Mouse (Mus musculus): ENCODE measurements around the gene 4931429L15Rik. TPM values are rescaled to one million over a fixed set of nuclear protein-coding genes. Genes with fewer than 3 reads are reported as not detected.

Gene 4931429L15Rik
- polyA plus RNA-seq (2021; fragmentation: Nextera tagmentation) = 0.06 and 0.09 TPM in 2 replicates
- long read RNA-seq, experiment 1 = 0 reads
- long read RNA-seq, experiment 2 = 0 reads

DNA sequence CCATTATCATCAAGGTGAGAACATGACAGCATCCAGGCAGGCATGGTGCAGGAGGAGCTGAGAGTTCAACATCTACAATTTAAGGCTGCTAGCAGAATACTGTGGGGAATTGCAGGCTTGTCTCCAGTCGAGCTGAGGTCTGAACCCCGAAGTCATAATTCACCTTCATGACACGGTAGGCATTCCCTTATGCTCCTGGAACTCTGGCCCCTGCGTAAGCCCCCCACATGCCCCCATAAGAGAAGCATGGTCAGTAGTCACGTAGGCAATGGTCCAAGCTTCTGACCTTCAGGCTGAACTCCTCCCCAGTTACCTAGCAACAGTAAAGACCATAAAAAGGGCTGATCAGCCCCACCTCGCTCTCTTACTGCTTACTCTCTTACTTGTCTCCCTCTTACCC, at the start of gene 4931429L15Rik:
TSS of gene 4931429L15Rik (minus strand) at position 101 of the 400 bp plus-strand sequence.

DNA sequence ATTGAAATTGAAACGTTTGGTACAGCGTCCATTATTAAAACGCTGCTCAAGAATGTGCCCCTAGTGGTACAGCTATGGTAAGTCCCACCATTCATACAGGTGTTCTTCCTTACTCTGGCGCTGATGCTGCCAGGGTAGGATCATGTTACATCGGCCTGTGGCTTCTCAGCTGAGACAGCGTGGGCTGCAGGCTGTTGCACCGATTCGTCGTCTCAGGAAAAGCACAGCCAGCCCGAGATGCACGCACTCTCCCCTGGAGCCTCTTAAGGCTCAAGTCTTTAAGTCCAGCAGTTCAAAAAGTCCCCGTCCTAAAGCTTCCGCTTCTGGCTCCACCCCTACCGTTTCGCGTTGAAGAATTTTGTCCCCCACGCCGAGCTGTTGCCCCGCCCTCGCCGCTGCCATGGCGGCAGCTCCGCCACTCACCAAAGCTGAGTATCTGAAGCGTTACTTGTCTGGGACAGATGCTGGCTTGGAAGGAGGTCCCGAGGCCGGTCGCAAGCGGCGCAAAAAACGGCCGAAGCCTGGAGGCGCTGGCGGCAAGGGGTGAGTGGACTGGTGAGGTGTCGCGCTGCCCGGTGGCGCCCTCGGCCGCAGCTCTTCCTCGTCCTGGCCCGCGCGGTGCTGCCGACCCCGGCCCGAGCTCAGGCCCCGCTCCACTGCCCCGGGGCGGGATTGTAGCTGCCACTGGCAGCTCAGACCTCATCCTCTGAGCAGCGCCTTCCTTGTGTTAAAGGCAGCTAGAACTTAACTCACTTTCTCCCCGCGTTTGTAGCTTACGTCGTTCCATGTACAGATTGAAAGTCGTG, 37.0 kb downstream of the 4931429L15Rik start, which contains the start of gene Bud13:
TSS of gene Bud13 (plus strand) at position 378 of the 806 bp plus-strand sequence.

DNA sequence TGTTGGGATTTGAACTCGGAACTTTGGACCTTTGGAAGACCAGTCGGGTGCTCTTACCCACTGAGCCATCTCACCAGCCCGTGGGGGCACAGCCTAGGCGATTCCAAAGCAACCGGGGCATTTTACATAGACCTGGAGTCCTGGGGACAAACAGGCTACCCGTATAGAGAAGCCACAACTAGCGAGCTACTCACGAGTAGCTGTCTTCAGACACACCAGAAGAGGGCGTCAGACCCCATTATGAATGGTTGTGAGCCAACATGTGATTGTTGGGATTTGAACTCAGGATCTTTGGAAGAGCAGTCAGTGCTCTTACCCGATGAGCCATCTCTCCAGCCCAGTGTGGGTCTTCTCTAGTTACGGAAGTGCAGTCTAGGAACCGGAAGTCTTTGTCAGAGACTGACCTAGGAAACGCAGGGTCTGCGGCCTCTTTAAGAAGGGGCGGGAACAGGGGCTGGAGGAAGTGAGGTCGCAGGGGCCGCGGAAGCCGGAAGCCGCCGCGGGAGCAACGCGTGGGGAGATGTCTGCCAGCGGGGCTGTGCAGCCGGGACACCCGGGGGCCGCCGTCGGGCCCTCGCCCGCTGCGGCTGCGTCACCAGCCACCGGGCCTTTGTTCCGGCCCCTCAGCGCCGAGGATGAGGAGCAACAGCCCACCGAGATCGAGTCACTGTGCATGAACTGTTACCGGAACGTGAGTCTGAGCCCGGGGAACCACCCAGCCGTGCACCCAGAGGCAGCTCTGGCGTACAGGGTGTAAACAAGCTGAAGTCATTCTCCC, 46.9 kb downstream of the 4931429L15Rik start, which contains the start of gene Zpr1:
TSS of gene Zpr1 (plus strand) at position 388 of the 778 bp plus-strand sequence.

DNA sequence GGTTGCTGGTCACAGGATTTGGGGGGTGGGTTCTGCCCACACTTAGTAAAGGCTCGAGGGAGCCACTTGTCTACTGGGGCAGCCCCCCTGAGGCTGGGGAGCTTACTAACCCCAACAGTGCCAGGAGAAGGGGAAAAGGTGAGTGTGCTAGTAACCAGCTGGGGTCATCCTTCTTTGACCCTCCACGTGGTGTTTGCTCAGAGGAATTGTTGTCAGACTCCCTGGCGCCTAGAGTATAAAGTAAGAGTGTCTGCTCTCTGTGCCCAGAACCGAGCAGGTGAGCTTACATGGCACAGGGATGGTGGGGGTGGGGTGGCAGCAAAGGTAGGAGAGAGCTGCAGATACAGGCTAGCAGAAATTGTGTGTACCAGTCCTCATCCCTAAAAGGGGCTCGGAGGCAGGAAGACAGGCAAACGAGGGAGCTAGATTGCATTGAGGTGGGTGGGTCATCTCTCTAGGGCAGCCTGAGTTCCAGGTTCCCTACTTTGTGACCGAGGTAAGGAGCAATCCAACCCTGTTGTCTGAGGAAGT, 51.4 kb downstream of the 4931429L15Rik start, which contains the start of gene Apoa5:
TSS of gene Apoa5 (plus strand) at position 291 of the 531 bp plus-strand sequence.

Other genes starting within 250 kb of the 4931429L15Rik start
- 1.4 and 1.6 TPM in 2 replicates for gene Apoa1, start 91.4 kb downstream of the 4931429L15Rik start, polyA plus RNA-seq (2021; fragmentation: Nextera tagmentation)
- gene Apoc3, start 84.3 kb downstream of the 4931429L15Rik start, polyA plus RNA-seq (2021; fragmentation: Nextera tagmentation) = 2.2 and 2.8 TPM in 2 replicates
- gene Apoa4, start 79.3 kb downstream of the 4931429L15Rik start, polyA plus RNA-seq (2021; fragmentation: Nextera tagmentation) = not detected in 2 replicates
- not detected in 2 replicates for gene Apoa5, start 51.4 kb downstream of the 4931429L15Rik start, polyA plus RNA-seq (2021; fragmentation: Nextera tagmentation)
- gene Zpr1, start 46.9 kb downstream of the 4931429L15Rik start, polyA plus RNA-seq (2021; fragmentation: Nextera tagmentation) = 33.6 and 39.5 TPM in 2 replicates
- 7.4 and 9.3 TPM in 2 replicates for gene Bud13, start 37.0 kb downstream of the 4931429L15Rik start, polyA plus RNA-seq (2021; fragmentation: Nextera tagmentation)

All from layer of hippocampus, adult 6 months (tissue).